Mouse (Mus musculus): ENCODE data around the gene Arhgap23. TPM values are rescaled to one million over a fixed set of nuclear protein-coding genes. Genes with fewer than 3 reads are reported as not detected.

Gene Arhgap23
- polyA plus RNA-seq, 2 experiments = 9.8 to 28.9 TPM

DNA sequence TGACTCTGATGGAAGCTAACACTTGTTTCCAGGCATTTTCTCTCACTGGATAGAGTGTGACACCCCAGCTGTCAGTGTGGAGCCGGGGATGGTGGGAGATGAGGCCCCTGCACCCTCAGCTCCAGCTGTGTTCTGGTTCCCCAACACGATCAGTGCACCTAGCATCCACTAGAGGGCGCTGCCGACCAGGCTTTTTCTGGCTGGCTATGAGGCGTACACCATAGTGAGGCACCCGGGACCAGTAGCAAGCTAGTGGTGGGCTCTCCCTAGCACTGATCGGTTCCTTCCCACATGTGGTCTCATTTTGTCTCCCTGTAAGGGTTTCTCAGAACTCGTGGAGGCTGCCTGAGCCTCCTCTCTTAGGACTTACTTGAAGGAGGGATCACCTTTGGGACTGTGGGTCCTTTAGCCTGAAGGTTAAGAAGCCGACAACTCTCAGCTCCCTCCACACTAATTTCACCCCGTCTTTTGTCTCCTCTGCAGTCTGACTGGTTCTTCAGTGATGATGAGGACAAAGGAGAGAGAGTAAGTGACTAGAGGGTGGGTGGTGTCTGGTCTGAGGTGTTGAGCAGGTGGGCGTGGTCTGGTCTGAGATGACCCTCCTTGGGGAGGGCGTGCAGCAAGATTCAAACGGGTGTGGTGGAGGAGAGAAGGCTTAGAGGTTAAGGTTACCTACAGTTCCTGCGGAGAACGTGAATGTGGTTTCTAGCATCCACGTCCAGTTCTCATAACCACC lies 74.4 kb downstream of the Arhgap23 start:
- WGBS = 29% methylated on average over 16 of the region's 16 CpGs
- peak; percentile 49 for ATAC-seq (ENCODE audit: low FRiP score, low read depth)
- H3K36me3 ChIP-seq (ENCODE audit: control insufficient read depth, insufficient read depth, low read length) = peaks cover 66% of the 10 kb centered on the region

DNA sequence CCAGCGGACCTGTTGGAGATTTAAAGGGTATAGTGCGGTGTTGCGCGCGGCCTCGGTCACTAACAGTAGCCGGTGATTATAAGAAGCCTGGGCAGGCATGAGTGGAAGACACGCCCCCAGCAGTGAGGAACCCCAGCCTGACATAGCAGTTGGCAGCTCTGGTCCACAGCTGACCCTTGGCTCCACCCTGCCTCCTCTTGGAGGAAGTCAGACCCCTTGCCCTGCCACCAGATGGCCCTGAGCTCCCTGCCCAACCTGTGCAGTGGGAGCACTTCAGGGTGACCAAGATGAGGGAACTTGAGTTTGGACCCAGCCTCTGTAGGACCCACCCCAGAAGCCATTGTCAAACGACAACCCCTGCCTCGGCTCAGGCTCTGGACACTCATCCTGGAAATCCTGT lies 76.3 kb downstream of the Arhgap23 start:
- Histone ChIP-seq H3K27ac (replicated peaks; ENCODE audit: low read depth, low read length) (no peak overlapping the region), H3K4me3 (replicated peaks; ENCODE audit: low read length) (no peak overlapping the region), H3K4me2 (replicated peaks; ENCODE audit: low read depth, low read length, severe bottlenecking) (no peak overlapping the region), H3K4me1 (ENCODE audit: control insufficient read depth, insufficient read depth, low read length) (no peaks in the 10 kb centered on the region), H3K9ac (ENCODE audit: low read depth, low read length, severe bottlenecking) (no peak overlapping the region), H3K36me3 (ENCODE audit: control insufficient read depth, insufficient read depth, low read length) (peaks cover 61% of the 10 kb centered on the region), H3K27me3 (ENCODE audit: control insufficient read depth, insufficient read depth, low read length) (no peaks in the 10 kb centered on the region), H3K9me3 (ENCODE audit: control insufficient read depth, low read length) (no peaks in the 10 kb centered on the region)
- 75% methylated on average over 10 of the region's 10 CpGs for WGBS
- no peak for DNase-seq (ENCODE audit: low spot score)
- no peak for TF ChIP-seq POLR2A (IDR thresholded peaks at IDR 0.05; ENCODE audit: borderline replicate concordance, extremely low read depth, insufficient read depth, insufficient read length)
- no peak for ATAC-seq (ENCODE audit: low FRiP score, low read depth)

More for the DNA sequence above, 74.4 kb downstream of the Arhgap23 start:
- no peak overlapping the region for H3K27ac ChIP-seq (replicated peaks; ENCODE audit: low read depth, low read length)
- no peak overlapping the region for H3K4me2 ChIP-seq (replicated peaks; ENCODE audit: low read depth, low read length, severe bottlenecking)
- H3K9me3 ChIP-seq (ENCODE audit: control insufficient read depth, low read length) = no peaks in the 10 kb centered on the region
- no peaks in the 10 kb centered on the region for H3K27me3 ChIP-seq (ENCODE audit: control insufficient read depth, insufficient read depth, low read length)
- peak; percentile 78 for DNase-seq (ENCODE audit: low spot score)
- H3K4me3 ChIP-seq (replicated peaks; ENCODE audit: low read length) = no peak overlapping the region
- no peak for TF ChIP-seq POLR2A (IDR thresholded peaks at IDR 0.05; ENCODE audit: borderline replicate concordance, extremely low read depth, insufficient read depth, insufficient read length)
- no peaks in the 10 kb centered on the region for H3K4me1 ChIP-seq (ENCODE audit: control insufficient read depth, insufficient read depth, low read length)
- no peak overlapping the region for H3K9ac ChIP-seq (ENCODE audit: low read depth, low read length, severe bottlenecking)

DNA sequence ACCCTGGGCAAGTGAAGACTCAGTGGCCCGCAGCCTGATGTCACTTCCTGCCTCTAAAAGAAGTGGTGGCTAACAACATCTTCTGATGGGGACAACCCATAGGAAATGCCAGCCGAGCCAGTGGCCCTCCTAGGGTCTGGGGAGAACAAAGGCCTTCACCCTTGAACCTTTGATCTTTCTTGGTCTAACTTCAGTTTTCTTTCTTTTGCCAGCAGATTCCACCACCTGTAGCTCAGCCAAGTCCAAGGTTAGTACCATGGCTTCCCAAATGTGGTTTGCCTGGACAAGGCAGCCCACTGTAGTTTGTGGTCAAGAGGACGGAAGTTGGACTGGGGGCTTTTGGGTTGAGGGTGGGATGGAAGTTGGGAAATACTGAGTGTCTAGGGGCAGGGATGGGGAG lies 77.5 kb downstream of the Arhgap23 start:
- Histone ChIP-seq H3K36me3 (ENCODE audit: control insufficient read depth, insufficient read depth, low read length) (peaks cover 66% of the 10 kb centered on the region), H3K4me2 (replicated peaks; ENCODE audit: low read depth, low read length, severe bottlenecking) (no peak overlapping the region), H3K27ac (replicated peaks; ENCODE audit: low read depth, low read length) (no peak overlapping the region), H3K9ac (ENCODE audit: low read depth, low read length, severe bottlenecking) (no peak overlapping the region), H3K9me3 (ENCODE audit: control insufficient read depth, low read length) (no peaks in the 10 kb centered on the region), H3K4me3 (replicated peaks; ENCODE audit: low read length) (no peak overlapping the region), H3K27me3 (ENCODE audit: control insufficient read depth, insufficient read depth, low read length) (peaks cover 2% of the 10 kb centered on the region; the same call in 1 of the 2 replicates), H3K4me1 (ENCODE audit: control insufficient read depth, insufficient read depth, low read length) (no peaks in the 10 kb centered on the region)
- ATAC-seq (ENCODE audit: low FRiP score, low read depth) (no peak), DNase-seq (ENCODE audit: low spot score) (no peak)
- no peak for TF ChIP-seq POLR2A (IDR thresholded peaks at IDR 0.05; ENCODE audit: borderline replicate concordance, extremely low read depth, insufficient read depth, insufficient read length)
- 88% methylated on average over 3 of the region's 3 CpGs for WGBS

DNA sequence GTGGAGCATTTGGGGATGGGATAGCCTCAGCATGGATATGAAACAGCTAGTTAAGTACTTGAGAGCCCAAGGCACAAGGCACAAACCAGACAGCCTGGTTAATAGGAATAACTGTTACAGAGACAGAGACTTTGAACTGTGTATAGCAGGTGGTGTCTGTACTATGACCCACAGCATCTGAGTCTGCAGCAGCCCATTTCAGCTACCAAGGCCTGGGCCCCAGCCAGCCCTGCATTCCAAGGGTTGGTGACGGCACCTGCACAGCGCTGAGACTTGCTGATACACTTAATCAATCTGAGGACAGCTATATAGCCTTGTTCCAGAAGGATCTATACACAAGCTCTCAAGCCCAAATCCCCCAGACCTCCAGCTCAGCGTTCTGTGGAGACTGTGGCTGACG lies 82.2 kb downstream of the Arhgap23 start:
- ATAC-seq (ENCODE audit: low FRiP score, low read depth) = no peak
- H3K9me3 ChIP-seq (ENCODE audit: control insufficient read depth, low read length) = no peaks in the 10 kb centered on the region
- no peak overlapping the region for H3K4me2 ChIP-seq (replicated peaks; ENCODE audit: low read depth, low read length, severe bottlenecking)
- no peak for TF ChIP-seq POLR2A (IDR thresholded peaks at IDR 0.05; ENCODE audit: borderline replicate concordance, extremely low read depth, insufficient read depth, insufficient read length)
- no peak overlapping the region for H3K27ac ChIP-seq (replicated peaks; ENCODE audit: low read depth, low read length)
- H3K4me3 ChIP-seq (replicated peaks; ENCODE audit: low read length) = no peak overlapping the region
- no peak for DNase-seq (ENCODE audit: low spot score)
- H3K9ac ChIP-seq (ENCODE audit: low read depth, low read length, severe bottlenecking) = no peak overlapping the region
- H3K36me3 ChIP-seq (ENCODE audit: control insufficient read depth, insufficient read depth, low read length) = peaks cover 68% of the 10 kb centered on the region
- 79% methylated on average over 4 of the region's 4 CpGs for WGBS
- peaks cover 34% of the 10 kb centered on the region for H3K27me3 ChIP-seq (ENCODE audit: control insufficient read depth, insufficient read depth, low read length)
- peaks cover 11% of the 10 kb centered on the region for H3K4me1 ChIP-seq (ENCODE audit: control insufficient read depth, insufficient read depth, low read length)

DNA sequence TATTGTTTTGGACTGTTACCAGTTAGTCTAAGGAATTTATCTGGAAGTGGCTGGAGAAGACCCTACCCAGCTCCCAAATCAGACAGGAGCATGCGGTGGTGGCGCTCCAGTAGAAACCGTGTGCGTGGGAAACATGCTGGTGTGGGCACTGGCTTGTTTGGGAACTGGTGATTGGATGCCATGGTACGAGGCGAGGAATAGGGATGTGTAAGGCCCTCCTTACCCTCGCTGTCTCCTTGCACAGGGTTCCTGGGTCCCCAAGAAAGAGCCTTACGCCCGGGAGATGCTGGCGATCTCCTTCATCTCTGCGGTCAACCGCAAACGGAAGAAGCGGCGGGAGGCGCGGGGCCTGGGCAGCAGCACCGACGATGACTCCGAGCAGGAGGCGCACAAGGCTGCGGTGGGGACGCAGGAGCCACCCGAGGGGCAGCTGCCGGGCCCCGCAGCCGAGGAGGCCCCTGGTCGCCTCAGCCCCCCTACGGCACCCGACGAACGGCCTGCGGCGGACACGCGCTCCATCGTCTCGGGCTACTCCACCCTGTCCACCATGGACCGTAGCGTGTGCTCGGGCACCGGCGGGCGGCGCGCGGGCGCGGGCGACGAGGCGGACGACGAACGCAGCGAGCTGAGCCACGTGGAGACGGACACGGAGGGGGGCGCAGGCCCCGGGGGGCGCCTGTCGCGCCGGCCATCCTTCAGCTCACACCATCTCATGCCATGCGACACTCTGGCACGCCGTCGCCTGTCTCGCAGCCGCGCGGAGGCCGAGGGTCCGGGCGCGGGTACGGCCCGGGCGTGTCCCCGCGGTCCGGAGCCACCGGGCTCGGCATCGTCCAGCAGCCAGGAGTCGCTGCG lies 84.8 kb downstream of the Arhgap23 start, which contains the start of gene 4933428G20Rik:
Gene 4933428G20Rik, minus strand, starts transcription at position 476 of the 855 bp plus-strand sequence.
- H3K9ac ChIP-seq (ENCODE audit: low read depth, low read length, severe bottlenecking) = peak within 1 kb of the TSS; percentile 28
- peak within 1 kb of the TSS; percentile 31 for H3K4me3 ChIP-seq (replicated peaks; ENCODE audit: low read length)
- WGBS = 33% methylated on average over 37 of the region's 88 CpGs
- DNase-seq (ENCODE audit: low spot score) (no peak), ATAC-seq (ENCODE audit: low FRiP score, low read depth) (no peak)
- no peak within 1 kb of the TSS for H3K27ac ChIP-seq (replicated peaks; ENCODE audit: low read depth, low read length)
- no peak for TF ChIP-seq POLR2A (IDR thresholded peaks at IDR 0.05; ENCODE audit: borderline replicate concordance, extremely low read depth, insufficient read depth, insufficient read length)
- peaks cover 47% of the 10 kb centered on the region for H3K36me3 ChIP-seq (ENCODE audit: control insufficient read depth, insufficient read depth, low read length)
- peaks cover 34% of the 10 kb centered on the region for H3K27me3 ChIP-seq (ENCODE audit: control insufficient read depth, insufficient read depth, low read length)
- peaks cover 11% of the 10 kb centered on the region for H3K4me1 ChIP-seq (ENCODE audit: control insufficient read depth, insufficient read depth, low read length)
- peak within 1 kb of the TSS; percentile 45 for H3K4me2 ChIP-seq (replicated peaks; ENCODE audit: low read depth, low read length, severe bottlenecking)
- no peaks in the 10 kb centered on the region for H3K9me3 ChIP-seq (ENCODE audit: control insufficient read depth, low read length)

All from limb, embryonic 14.5 days (tissue).